Mouse (Mus musculus) kidney, embryonic 16.5 days (tissue): ENCODE results near the gene Smad5. TPM values are rescaled to one million over a fixed set of nuclear protein-coding genes. Genes with fewer than 3 reads are reported as not detected.

Source experiments
- ATAC-seq: fragments of 200-750 bp; cut with Nextera tagmentation; 2 replicates; pipeline ENCODE4 v1.8.0; 2017; ENCODE audit warnings: moderate TSS enrichment; ENCODE audit not compliant: low FRiP score, low TSS enrichment
- H3K27ac ChIP-seq: fragments of 300-500 bp; sonication (generic); 2 replicates; pipeline ENCODE4 v1.5.1; 2014; ENCODE audit warnings: low read length
- H3K27me3 ChIP-seq: fragments of 300-500 bp; sonication (generic); 2 replicates; pipeline ENCODE4 v1.6.1; 2014; ENCODE audit warnings: low read length, control low read depth, mixed read lengths; ENCODE audit not compliant: insufficient read depth
- H3K36me3 ChIP-seq: fragments of 300-500 bp; sonication (generic); 2 replicates; pipeline ENCODE4 v1.6.1; 2014; ENCODE audit warnings: low read length, control low read depth, mixed read lengths; ENCODE audit not compliant: insufficient read depth
- H3K4me1 ChIP-seq: fragments of 300-500 bp; sonication (generic); 2 replicates; pipeline ENCODE4 v1.6.1; 2014; ENCODE audit warnings: low read length, control low read depth, mixed read lengths; ENCODE audit not compliant: insufficient read depth
- H3K4me2 ChIP-seq: fragments of 300-500 bp; sonication (generic); replicated peaks from 2 replicates; pipeline ENCODE4 v1.6.1; 2014; ENCODE audit warnings: low read depth, low read length
- H3K4me3 ChIP-seq: fragments of 300-500 bp; sonication (generic); 2 replicates; pipeline ENCODE4 v1.5.1; 2014; ENCODE audit warnings: mild to moderate bottlenecking, low read length
- H3K9ac ChIP-seq: fragments of 300-500 bp; sonication (generic); replicated peaks from 2 replicates; pipeline ENCODE4 v1.6.1; 2014; ENCODE audit warnings: low read length
- H3K9me3 ChIP-seq: fragments of 300-500 bp; sonication (generic); 2 replicates; pipeline ENCODE4 v1.6.1; 2016; ENCODE audit warnings: low read length, control low read depth
- WGBS: fragments of 180-500 bp; shearing (Covaris S2); extraction: QIAGEN DNeasy Blood & Tissue Kit; methylation state at CpG from one replicate; pipeline ENCODE4 v1.1.7; 2014; 5-methylcytosine and 5-hydroxymethylcytosine counted together
- polyA plus RNA-seq: library from polyadenylated mRNA; unstranded; fragments of >200 nt; fragmentation: Nextera tagmentation; extraction: Ambion mirVana; gene quantifications from 2 replicates; pipeline ENCODE4 v1.2.1, GENCODE M21; 2015

Gene Smad5
- polyA plus RNA-seq, 1 experiment from 2014 or later: 35.6 TPM

- H3K4me2 ChIP-seq: peak overlapping the region; percentile 8; the same call in 1 of the 2 replicates
- H3K4me3 ChIP-seq: no peak overlapping the region
- H3K27me3 ChIP-seq: no peaks in the 10 kb centered on the region
- WGBS: 28% methylated on average over 10 of the region's 10 CpGs
- H3K9me3 ChIP-seq: no peaks in the 10 kb centered on the region
- ATAC-seq: no peak
- H3K27ac ChIP-seq: peak overlapping the region; percentile 74
- H3K36me3 ChIP-seq: no peaks in the 10 kb centered on the region
- H3K4me1 ChIP-seq: peaks cover 32% of the 10 kb centered on the region
- no peak overlapping the region for H3K9ac ChIP-seq
Measured at GRCm38 (mm10) chr13:56678826-56679504, 23.8 kb upstream of the Smad5 start.

GRCm38 (mm10) chr13:56681924-56682323 is 20.9 kb upstream of the Smad5 start:
- no peak overlapping the region for H3K9ac ChIP-seq
- no peak overlapping the region; the same call in 1 of the 2 replicates for H3K4me2 ChIP-seq
- WGBS: 67% methylated on average over 4 of the region's 4 CpGs
- no peak overlapping the region for H3K27ac ChIP-seq
- peaks cover 24% of the 10 kb centered on the region for H3K4me1 ChIP-seq
- H3K36me3 ChIP-seq: no peaks in the 10 kb centered on the region
- 0 out of 2 replicates have a peak, but pooled peaks have one; percentile 9 for ATAC-seq
- no peaks in the 10 kb centered on the region for H3K27me3 ChIP-seq
- no peaks in the 10 kb centered on the region for H3K9me3 ChIP-seq
- no peak overlapping the region for H3K4me3 ChIP-seq

GRCm38 (mm10) chr13:56682326-56682725 is 20.5 kb upstream of the Smad5 start:
- no peaks in the 10 kb centered on the region for H3K27me3 ChIP-seq
- peaks cover 24% of the 10 kb centered on the region for H3K4me1 ChIP-seq
- WGBS: 81% methylated on average over 17 of the region's 17 CpGs
- no peak overlapping the region for H3K9ac ChIP-seq
- H3K9me3 ChIP-seq: no peaks in the 10 kb centered on the region
- no peak overlapping the region for H3K4me3 ChIP-seq
- no peak overlapping the region for H3K27ac ChIP-seq
- 0 out of 2 replicates have a peak, but pooled peaks have one; percentile 14 for ATAC-seq
- no peak overlapping the region; the same call in 1 of the 2 replicates for H3K4me2 ChIP-seq
- no peaks in the 10 kb centered on the region for H3K36me3 ChIP-seq

DNA sequence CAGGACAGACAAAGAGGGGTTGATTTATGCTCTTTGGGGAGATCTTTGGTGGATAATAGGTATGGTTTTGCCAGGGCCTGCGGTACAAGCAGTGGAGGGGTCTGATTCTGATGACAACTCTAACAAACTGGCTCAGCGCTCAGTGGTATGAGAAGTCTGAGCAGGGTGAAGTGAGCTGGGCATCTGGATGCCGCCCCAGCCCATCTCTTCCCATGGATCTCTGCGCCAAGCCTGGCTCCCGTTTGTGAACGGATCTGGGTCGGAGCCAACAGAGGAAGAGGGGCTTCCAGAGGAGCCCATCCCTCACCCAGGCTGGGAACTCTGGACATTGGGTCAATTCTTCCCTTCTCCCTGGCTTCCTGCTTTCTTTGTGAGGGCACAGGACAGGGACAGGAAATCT is 19.5 kb upstream of the Smad5 start:
- Histone ChIP-seq H3K9ac (no peak overlapping the region), H3K27me3 (no peaks in the 10 kb centered on the region), H3K4me3 (no peak overlapping the region), H3K9me3 (no peaks in the 10 kb centered on the region), H3K4me2 (no peak overlapping the region), H3K27ac (no peak overlapping the region), H3K36me3 (no peaks in the 10 kb centered on the region), H3K4me1 (peaks cover 15% of the 10 kb centered on the region)
- no peak for ATAC-seq
- 82% methylated on average over 7 of the region's 7 CpGs for WGBS

DNA sequence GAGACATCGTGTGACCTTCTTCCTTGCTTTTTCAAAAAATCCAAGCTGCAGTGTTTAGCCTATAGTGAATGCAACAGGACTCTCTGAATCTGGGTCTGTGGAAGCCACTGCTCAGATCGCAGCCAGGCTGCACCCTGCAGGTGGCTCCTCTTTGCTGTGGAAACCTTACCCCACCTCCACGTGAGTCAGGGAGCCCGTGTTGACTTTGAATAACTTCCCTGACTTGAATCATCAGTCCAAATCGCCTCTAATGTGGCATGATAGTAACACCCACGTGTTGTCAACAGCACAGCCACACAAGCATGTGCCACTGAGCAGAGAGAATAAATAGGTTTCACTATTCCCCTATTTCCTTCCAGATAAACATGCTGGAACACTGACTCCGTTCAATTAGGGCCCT is 10.8 kb upstream of the Smad5 start:
- H3K9me3 ChIP-seq: no peaks in the 10 kb centered on the region
- H3K4me1 ChIP-seq: peaks cover 9% of the 10 kb centered on the region
- no peaks in the 10 kb centered on the region for H3K36me3 ChIP-seq
- no peaks in the 10 kb centered on the region for H3K27me3 ChIP-seq
- H3K9ac ChIP-seq: no peak overlapping the region
- no peak for ATAC-seq
- 35% methylated on average over 7 of the region's 7 CpGs for WGBS
- no peak overlapping the region for H3K27ac ChIP-seq
- no peak overlapping the region for H3K4me2 ChIP-seq
- H3K4me3 ChIP-seq: no peak overlapping the region

DNA sequence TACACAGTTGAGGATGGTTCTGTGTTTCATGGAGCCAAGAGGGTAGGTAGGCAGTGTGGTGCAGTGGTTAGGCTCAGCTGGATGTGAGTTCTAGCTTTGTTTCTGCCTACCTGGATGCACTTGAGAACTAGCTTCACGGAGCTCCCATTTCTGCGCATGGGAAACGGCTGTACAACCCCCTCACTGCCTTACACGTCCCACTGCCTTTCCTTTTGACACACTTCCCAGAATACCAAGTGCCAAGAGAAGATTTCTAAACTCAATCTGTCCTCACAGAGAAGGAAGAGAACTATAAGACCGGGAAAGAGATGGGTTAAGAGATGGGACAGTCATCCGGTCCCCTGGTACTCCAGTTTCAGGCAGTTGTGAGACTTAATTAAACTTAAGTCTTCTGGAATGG is 10.2 kb upstream of the Smad5 start:
- no peak for ATAC-seq

DNA sequence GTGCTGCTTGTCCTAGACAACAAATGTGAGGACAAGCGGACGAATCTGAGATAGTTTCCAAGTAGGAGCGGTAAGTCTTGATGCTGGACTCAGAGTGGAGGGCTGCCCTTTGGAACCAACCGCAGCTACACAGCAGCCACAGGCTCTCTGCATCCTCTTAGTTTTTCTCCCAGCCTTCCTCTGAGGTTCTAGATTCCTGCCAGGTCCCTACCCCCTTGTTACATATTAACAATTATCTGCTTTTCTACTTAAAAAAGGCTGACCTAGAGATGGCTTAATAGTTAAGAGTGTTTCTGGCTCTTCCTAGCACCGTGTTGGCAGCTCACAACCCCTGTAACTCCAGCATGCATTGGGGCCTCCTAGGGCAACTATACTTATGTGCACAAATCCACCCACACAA is 7.1 kb upstream of the Smad5 start:
- no peak overlapping the region for H3K4me3 ChIP-seq
- H3K9ac ChIP-seq: no peak overlapping the region
- peaks cover 3% of the 10 kb centered on the region; the same call in 1 of the 2 replicates for H3K9me3 ChIP-seq
- no peak for ATAC-seq
- H3K27me3 ChIP-seq: no peaks in the 10 kb centered on the region
- no peak overlapping the region for H3K4me2 ChIP-seq
- H3K36me3 ChIP-seq: no peaks in the 10 kb centered on the region
- 75% methylated on average over 5 of the region's 5 CpGs for WGBS
- H3K27ac ChIP-seq: no peak overlapping the region
- H3K4me1 ChIP-seq: peaks cover 23% of the 10 kb centered on the region

More for the DNA sequence above, 10.2 kb upstream of the Smad5 start:
- H3K27ac ChIP-seq: no peak overlapping the region
- H3K4me2 ChIP-seq: no peak overlapping the region
- H3K4me3 ChIP-seq: no peak overlapping the region
- no peaks in the 10 kb centered on the region for H3K9me3 ChIP-seq
- no peak overlapping the region for H3K9ac ChIP-seq
- no peaks in the 10 kb centered on the region for H3K27me3 ChIP-seq
- no peaks in the 10 kb centered on the region for H3K36me3 ChIP-seq
- H3K4me1 ChIP-seq: peaks cover 9% of the 10 kb centered on the region
- 88% methylated on average over 6 of the region's 6 CpGs for WGBS

DNA sequence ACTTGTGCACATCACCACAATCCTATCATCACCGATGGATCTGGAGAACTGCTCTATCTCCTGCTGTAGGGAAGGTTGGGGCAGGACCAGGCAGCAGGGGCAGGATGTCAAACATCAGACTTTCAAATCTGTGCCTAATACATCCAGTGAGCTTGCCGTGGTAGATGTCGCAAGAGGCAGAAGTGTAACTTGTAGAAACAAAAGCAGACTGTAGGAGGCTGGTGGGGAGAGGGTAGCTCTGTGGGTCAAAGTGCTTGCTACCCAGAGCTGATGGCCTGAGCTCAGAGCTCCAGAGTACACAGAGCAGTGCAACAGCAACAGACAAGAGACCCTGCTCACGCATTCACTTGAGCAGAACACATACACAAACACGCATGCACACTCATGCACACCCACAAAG is 6.1 kb upstream of the Smad5 start:
- no peaks in the 10 kb centered on the region for H3K36me3 ChIP-seq
- H3K27ac ChIP-seq: no peak overlapping the region
- ATAC-seq: no peak
- H3K9ac ChIP-seq: no peak overlapping the region
- 79% methylated on average over 5 of the region's 5 CpGs for WGBS
- H3K4me1 ChIP-seq: peaks cover 25% of the 10 kb centered on the region
- no peaks in the 10 kb centered on the region for H3K27me3 ChIP-seq
- H3K4me3 ChIP-seq: no peak overlapping the region
- no peak overlapping the region for H3K4me2 ChIP-seq
- H3K9me3 ChIP-seq: peaks cover 3% of the 10 kb centered on the region; the same call in 1 of the 2 replicates

DNA sequence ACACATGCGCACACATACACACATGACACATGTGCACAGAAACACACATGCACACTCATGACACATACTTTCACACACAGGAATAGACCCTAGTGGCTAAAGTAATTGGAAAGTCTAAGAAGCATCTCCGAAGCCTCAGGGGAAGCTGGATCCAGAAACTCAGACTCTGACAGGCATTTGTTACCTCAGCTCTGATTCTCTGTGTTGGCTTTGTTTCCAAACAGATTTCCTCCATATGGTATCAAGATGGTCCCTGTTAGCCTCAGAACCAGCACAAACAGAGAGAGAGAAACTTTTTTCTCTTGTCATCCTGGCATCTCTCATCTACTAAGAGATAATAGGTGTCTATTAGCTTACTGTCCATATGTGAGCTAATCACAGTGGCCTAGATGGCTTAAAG is 5.6 kb upstream of the Smad5 start:
- H3K4me3 ChIP-seq: no peak overlapping the region
- H3K9ac ChIP-seq: no peak overlapping the region
- no peaks in the 10 kb centered on the region for H3K27me3 ChIP-seq
- 95% methylated on average over 2 of the region's 2 CpGs for WGBS
- H3K9me3 ChIP-seq: peaks cover 3% of the 10 kb centered on the region; the same call in 1 of the 2 replicates
- no peaks in the 10 kb centered on the region for H3K36me3 ChIP-seq
- no peak overlapping the region for H3K4me2 ChIP-seq
- peak overlapping the region; percentile 68; the same call in 1 of the 2 replicates for H3K27ac ChIP-seq
- no peak for ATAC-seq
- peaks cover 27% of the 10 kb centered on the region for H3K4me1 ChIP-seq

DNA sequence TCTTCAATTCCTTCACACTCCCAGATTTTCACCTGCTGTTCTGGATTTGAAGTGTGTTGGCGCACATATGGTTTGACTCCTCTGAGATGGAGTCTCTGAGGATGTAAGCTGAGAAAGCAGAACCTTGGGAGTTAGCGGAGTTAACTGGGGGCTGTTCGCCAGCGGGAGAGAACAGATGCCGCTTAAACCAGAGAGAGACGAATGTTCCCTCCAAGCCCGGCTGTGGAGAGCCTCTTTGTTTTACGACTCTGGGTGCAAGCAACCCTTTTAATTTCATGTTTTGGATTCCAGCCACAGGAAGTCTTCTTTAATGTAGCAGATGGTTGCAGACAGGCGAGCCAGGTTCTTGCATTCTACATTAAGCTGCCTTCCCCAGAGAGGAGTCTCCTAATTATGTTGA is 4.4 kb upstream of the Smad5 start:
- 0 out of 2 replicates have a peak overlapping the region, but pooled peaks have one; percentile 7 for H3K4me2 ChIP-seq
- ATAC-seq: peak; percentile 21; the same call in 1 of the 2 replicates

More for the DNA sequence above, 4.4 kb upstream of the Smad5 start:
- H3K9me3 ChIP-seq: peaks cover 3% of the 10 kb centered on the region; the same call in 1 of the 2 replicates
- peak overlapping the region; percentile 45 for H3K9ac ChIP-seq
- no peaks in the 10 kb centered on the region for H3K27me3 ChIP-seq
- peak overlapping the region; percentile 68 for H3K27ac ChIP-seq
- H3K36me3 ChIP-seq: no peaks in the 10 kb centered on the region
- peaks cover 32% of the 10 kb centered on the region for H3K4me1 ChIP-seq
- H3K4me3 ChIP-seq: no peak overlapping the region
- WGBS: 8% methylated on average over 9 of the region's 9 CpGs
